14 mouse cellular contexts compared by ENCODE assay signal in genomic region chr12:77599391-77599790, GRCm38 (mm10).
A peak's percentile ranks its signal among the peaks of the same experiment; 100 is the strongest.
DNase-seq lines count a peak whose midpoint lies in the region; ATAC-seq and TF ChIP-seq lines count a peak whose summit lies in the region.
"Had no signal": no experiment of that assay in that cellular context is flagged by ENCODE, and none has a peak within 500 bp of the region (broad histone marks: within the 10 kb centered on the region; RNA-seq: fewer than 3 reads in every experiment).

No protein-coding gene starts in this region.

- no peak for TF ChIP-seq POLR2A in lung, adult 2 months (IDR thresholded peaks at IDR 0.05; ENCODE audit: borderline replicate concordance, extremely low read depth, low read depth, low read length)

- H3K9ac ChIP-seq in forebrain, embryonic 15.5 days (replicated peaks): no peak overlapping the region
- no peak overlapping the region for H3K9ac ChIP-seq in forebrain, embryonic 11.5 days (ENCODE audit: low read length)
- H3K9ac ChIP-seq in embryonic facial prominence, embryonic 14.5 days (ENCODE audit: low read depth, low read length): no peak overlapping the region
- H3K9ac ChIP-seq: intestine, embryonic 15.5 days; limb, embryonic 15.5 days had no signal

- no peak for DNase-seq in forebrain, embryonic 11.5 days (ENCODE audit: low spot score)
- DNase-seq in lung, postnatal 10 days: peak; percentile 8
- DNase-seq in lung, adult 2 months: no peak
- peak; percentile 21 for DNase-seq in embryonic facial prominence, embryonic 14.5 days (ENCODE audit: low spot score)
- peak; percentile 40 to 51 for DNase-seq in layer of hippocampus, postnatal 14 days (ENCODE audit: low spot score in 2 of 2)
- no peak for DNase-seq in frontal cortex, postnatal 36 days (ENCODE audit: low spot score in 2 of 2)
- DNase-seq in heart, postnatal 14 days: no peak
- DNase-seq: gastrocnemius, postnatal 25 days had no signal

- intact Hi-C loops in heart, postnatal 14 days (cut with DNase I): no loop called here

- no peak for TF ChIP-seq CTCF in lung, adult 2 months (IDR thresholded peaks at IDR 0.05; ENCODE audit: insufficient read depth, low read length)

- ATAC-seq in forebrain, embryonic 15.5 days (replicated peaks): 0 out of 2 replicates have a peak, but pooled peaks have one; percentile 39
- ATAC-seq in forebrain, embryonic 11.5 days (replicated peaks; ENCODE audit: low FRiP score): no peak
- ATAC-seq in embryonic facial prominence, embryonic 14.5 days (ENCODE audit: low read depth): no peak
- ATAC-seq: intestine, embryonic 15.5 days; lung, postnatal 0 days; midbrain, embryonic 16.5 days had no signal

- no peaks in the 10 kb centered on the region for H3K27me3 ChIP-seq in forebrain, embryonic 15.5 days
- no peaks in the 10 kb centered on the region for H3K27me3 ChIP-seq in forebrain, embryonic 11.5 days (ENCODE audit: control insufficient read depth, insufficient read depth, low read length)
- no peaks in the 10 kb centered on the region; the same call in 1 of the 2 replicates for H3K27me3 ChIP-seq in embryonic facial prominence, embryonic 14.5 days (replicated peaks; ENCODE audit: control insufficient read depth, insufficient read depth, low read length)
- H3K27me3 ChIP-seq: intestine, embryonic 15.5 days; limb, embryonic 15.5 days had no signal

- H3K27ac ChIP-seq in forebrain, embryonic 15.5 days (replicated peaks): no peak overlapping the region
- no peak overlapping the region for H3K27ac ChIP-seq in forebrain, embryonic 11.5 days (ENCODE audit: low read depth, low read length)
- H3K27ac ChIP-seq in embryonic facial prominence, embryonic 14.5 days (replicated peaks; ENCODE audit: low read depth, low read length): no peak overlapping the region
- H3K27ac ChIP-seq: intestine, embryonic 15.5 days; limb, embryonic 15.5 days had no signal

- 54% methylated on average over 2 of the region's 2 CpGs for WGBS in forebrain, embryonic 15.5 days
- 74% methylated on average over 2 of the region's 2 CpGs for WGBS in forebrain, embryonic 11.5 days
- 55% methylated on average over 2 of the region's 2 CpGs for WGBS in lung, adult 2 months
- 45% methylated on average over 2 of the region's 2 CpGs for WGBS in embryonic facial prominence, embryonic 14.5 days

- H3K4me2 ChIP-seq in forebrain, embryonic 15.5 days (replicated peaks): no peak overlapping the region
- no peak overlapping the region for H3K4me2 ChIP-seq in forebrain, embryonic 11.5 days (ENCODE audit: low read depth, low read length, severe bottlenecking)
- H3K4me2 ChIP-seq in embryonic facial prominence, embryonic 14.5 days (ENCODE audit: low read depth, low read length): no peak overlapping the region
- H3K4me2 ChIP-seq: intestine, embryonic 15.5 days; limb, embryonic 15.5 days had no signal

- peaks cover 14% of the 10 kb centered on the region for H3K4me1 ChIP-seq in forebrain, embryonic 15.5 days
- 0 out of 2 replicates have a peak, but pooled peaks cover 2% of the 10 kb centered on the region for H3K4me1 ChIP-seq in forebrain, embryonic 11.5 days (replicated peaks; ENCODE audit: control insufficient read depth, insufficient read depth, low read length)
- H3K4me1 ChIP-seq in lung, adult 2 months (ENCODE audit: control insufficient read depth, insufficient read depth, low read length): no peaks in the 10 kb centered on the region
- H3K4me1 ChIP-seq in embryonic facial prominence, embryonic 14.5 days (ENCODE audit: control insufficient read depth, insufficient read depth, low read length): no peaks in the 10 kb centered on the region; the same call in 1 of the 2 replicates

- no peak overlapping the region for H3K4me3 ChIP-seq in forebrain, embryonic 15.5 days
- no peak overlapping the region for H3K4me3 ChIP-seq in forebrain, embryonic 11.5 days (ENCODE audit: low read depth, low read length)
- H3K4me3 ChIP-seq in lung, adult 2 months (replicated peaks; ENCODE audit: extremely low read depth, low read depth, low read length): no peak overlapping the region
- no peak overlapping the region for H3K4me3 ChIP-seq in embryonic facial prominence, embryonic 14.5 days (ENCODE audit: low read depth, low read length)
- H3K4me3 ChIP-seq: intestine, embryonic 15.5 days; limb, embryonic 15.5 days had no signal

- no peaks in the 10 kb centered on the region for H3K9me3 ChIP-seq in forebrain, embryonic 15.5 days
- H3K9me3 ChIP-seq in forebrain, embryonic 11.5 days (ENCODE audit: control insufficient read depth, low read length): no peaks in the 10 kb centered on the region
- no peaks in the 10 kb centered on the region for H3K9me3 ChIP-seq in embryonic facial prominence, embryonic 14.5 days (ENCODE audit: control insufficient read depth, low read length)
- H3K9me3 ChIP-seq: G1E; intestine, embryonic 15.5 days; limb, embryonic 15.5 days had no signal

- H3K36me3 ChIP-seq in forebrain, embryonic 15.5 days: no peaks in the 10 kb centered on the region
- H3K36me3 ChIP-seq in forebrain, embryonic 11.5 days (ENCODE audit: control insufficient read depth, insufficient read depth, low read length): no peaks in the 10 kb centered on the region
- no peaks in the 10 kb centered on the region for H3K36me3 ChIP-seq in embryonic facial prominence, embryonic 14.5 days (ENCODE audit: control insufficient read depth, insufficient read depth, low read length)
- H3K36me3 ChIP-seq: G1E; intestine, embryonic 15.5 days; limb, embryonic 15.5 days had no signal

Comparison
In these comparisons a context has a peak if more than half of its experiments do, and no peak if none do; other contexts are left out.
1. DNase-seq: peak in lung, postnatal 10 days (single experiment), embryonic facial prominence, embryonic 14.5 days (single experiment) and layer of hippocampus, postnatal 14 days (2 of 2); none in forebrain, embryonic 11.5 days (single experiment), lung, adult 2 months (single experiment), frontal cortex, postnatal 36 days (0 of 2) and heart, postnatal 14 days (0 of 2).